Mouse (Mus musculus) left cerebral cortex, adult 11 months (tissue): Measurements from ENCODE around the gene Ddx39b.
A peak's percentile ranks its signal among the peaks of the same experiment; 100 is the strongest.
"Not testable (repeated sequence)": the region's sequence is repeated elsewhere in the genome, so short reads cannot be mapped to it uniquely, and the experiment has no call there.

ENCODE experiments used
- DNase-seq: peaks from one replicate; pipeline ENCODE4 v3.0.0; 2022; ENCODE audit warnings: low spot score

Ddx39b gene

GRCm38 (mm10) chr17:35262664-35263522 is 21.3 kb downstream of the Ddx39b start, which contains the start of gene H2-D1:
TSS of gene H2-D1 (plus strand) at chr17:35262730.
- peak; percentile 95 for DNase-seq

DNA sequence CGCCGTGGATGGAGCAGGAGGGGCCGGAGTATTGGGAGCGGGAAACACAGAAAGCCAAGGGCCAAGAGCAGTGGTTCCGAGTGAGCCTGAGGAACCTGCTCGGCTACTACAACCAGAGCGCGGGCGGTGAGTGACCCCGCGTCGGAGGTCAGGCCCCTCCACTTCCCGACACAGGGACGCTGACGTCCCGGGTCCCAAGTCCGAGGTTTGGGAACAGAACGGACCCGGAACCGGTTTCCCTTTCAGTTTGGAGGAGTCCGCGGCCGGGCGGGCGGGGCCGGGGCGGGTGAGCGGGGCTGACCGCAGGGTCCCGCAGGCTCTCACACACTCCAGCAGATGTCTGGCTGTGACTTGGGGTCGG is 22.0 kb downstream of the Ddx39b start:
- DNase-seq = no peak

DNA sequence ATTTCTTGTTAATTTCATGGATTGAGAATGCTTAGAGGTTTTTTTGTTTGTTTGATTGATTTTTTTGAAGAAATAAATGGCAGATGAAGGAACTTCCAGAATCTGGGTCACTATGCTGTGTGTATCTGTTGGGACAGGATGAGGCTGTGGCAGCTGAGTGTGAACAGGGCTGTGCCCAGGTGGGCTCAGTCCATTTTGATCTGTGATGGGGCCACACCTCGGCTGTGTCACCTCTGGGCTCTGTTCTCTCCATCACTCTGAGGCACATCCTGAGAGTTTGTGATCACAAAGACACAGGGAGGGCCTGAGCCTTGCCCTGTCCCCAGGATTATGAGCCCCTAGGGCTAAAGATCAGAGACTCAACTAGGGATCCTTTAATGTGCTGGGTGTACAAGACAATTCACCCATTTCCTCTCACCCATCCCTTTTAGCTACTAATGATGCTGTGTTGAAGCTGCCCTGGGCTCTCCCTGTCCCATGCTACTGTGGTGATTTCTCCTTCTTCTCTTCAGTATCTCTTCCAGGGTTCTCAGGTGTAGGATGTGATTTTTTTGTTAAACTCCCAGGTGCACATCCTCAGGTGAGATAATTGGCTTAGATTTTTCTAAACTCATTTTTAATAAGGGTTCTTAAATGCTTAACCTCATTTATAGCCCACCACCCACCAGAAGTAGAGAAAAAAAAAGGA is 26.0 kb downstream of the Ddx39b start:
- no peak for DNase-seq

DNA sequence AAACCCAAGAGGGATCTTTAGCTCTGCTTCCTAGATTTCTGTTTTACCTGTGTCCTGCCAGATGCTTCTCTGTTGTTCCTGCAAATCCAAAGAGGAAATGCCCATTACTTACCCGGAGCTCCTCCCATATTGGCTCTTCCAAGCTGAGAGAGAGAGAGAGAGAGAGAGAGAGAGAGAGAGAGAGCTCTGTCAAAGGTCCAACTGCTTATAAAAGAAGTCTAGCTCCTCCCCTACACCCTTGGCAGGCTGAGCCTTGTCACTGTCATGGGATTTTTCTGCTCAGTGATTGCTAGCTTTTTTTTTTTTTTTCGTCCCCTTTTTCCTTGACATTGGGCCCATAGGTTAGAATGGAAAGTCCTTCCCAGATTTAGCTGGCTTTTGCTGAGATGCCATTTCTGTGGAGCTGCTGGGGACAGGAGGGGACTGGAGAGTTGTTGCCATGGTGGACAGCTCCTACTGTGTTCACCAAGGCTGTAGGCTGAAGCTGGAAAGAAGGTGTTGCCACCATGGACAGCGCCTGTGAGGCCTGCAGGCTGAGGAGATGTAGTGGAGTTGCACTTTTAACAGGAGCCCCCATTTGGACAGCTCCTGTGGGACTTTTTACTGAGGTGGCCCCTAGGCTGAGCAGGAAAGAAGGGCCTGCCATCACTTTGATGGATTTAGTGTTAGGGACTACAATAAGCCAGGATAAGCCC is 28.3 kb downstream of the Ddx39b start:
- DNase-seq = no peak

DNA sequence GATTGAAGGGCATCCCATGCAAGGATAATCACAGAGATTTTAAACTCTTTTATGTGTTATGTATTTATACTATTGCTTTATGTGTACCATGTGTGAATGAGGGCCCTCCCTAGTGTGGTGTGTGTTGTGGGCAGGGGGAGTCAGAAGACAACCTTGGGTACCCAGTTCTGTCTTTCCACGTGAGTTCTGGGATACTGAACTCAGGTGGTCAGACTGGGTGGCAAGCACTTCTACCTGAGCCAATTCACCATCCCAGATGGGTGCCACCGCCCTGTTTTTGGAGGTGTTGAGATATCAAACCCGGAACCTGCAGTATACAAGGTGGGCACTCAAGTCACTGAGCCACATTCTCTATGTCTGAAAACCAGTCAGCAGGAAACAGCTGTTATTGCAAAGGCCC is 30.7 kb downstream of the Ddx39b start:
- no peak for DNase-seq

DNA sequence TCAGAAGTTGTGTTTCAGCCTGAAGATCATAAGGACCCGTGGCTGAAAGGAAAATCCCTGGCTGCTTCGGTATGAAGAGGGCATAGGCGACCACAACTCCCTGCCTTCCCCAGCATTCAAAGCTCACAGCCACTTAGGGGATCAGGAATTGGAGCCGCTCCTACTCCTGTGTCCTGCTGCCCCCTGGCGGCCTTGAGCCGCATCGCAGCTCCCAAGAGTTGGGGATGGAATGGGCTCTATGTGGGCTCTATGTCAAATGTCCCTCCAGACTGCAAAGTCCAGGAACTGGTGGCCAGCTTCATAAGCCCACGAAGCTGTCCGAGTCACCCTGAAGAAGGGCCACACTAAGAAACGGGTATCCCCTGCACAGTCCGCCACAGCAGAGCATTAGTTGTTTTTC is 33.2 kb downstream of the Ddx39b start:
- DNase-seq = peak; percentile 51

GRCm38 (mm10) chr17:35276304-35276864 is 34.8 kb downstream of the Ddx39b start:
- DNase-seq = no peak

GRCm38 (mm10) chr17:35278049-35278448 is 36.5 kb downstream of the Ddx39b start:
- DNase-seq = no peak

DNA sequence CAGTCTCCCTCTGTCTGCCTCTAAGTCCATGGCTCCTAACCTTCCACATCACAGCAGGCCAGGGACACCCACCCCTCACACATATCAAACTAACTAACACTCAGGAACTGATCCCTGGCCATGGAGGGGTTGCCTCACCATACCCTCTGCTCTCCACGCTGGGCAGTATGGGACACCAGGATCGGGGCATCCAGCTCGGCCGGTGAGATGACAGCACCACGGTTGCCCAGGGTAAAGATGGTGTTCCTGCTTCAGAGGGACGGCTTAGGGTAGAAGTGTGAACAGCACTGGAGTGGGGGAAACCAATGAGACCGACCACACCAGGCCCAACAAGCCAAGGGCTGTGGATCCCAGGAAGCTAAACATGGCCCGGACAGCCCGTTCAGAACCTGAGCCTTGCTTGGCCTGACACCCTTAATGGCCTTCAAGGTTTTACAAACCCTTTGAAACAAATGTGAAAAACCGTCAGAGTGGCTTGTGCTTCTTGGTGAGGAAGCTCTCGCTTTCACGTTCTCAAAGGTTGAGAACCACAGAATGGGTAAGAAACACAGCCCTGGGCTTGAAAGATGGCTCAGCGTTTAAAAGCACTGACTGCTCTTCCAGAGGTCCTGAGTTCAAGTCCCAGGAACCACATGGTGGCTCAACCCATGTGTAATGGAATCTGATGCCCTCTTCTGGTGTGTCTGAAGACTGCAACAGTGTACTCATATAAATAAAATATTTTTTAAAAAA is 37.6 kb downstream of the Ddx39b start:
- DNase-seq = no peak

DNA sequence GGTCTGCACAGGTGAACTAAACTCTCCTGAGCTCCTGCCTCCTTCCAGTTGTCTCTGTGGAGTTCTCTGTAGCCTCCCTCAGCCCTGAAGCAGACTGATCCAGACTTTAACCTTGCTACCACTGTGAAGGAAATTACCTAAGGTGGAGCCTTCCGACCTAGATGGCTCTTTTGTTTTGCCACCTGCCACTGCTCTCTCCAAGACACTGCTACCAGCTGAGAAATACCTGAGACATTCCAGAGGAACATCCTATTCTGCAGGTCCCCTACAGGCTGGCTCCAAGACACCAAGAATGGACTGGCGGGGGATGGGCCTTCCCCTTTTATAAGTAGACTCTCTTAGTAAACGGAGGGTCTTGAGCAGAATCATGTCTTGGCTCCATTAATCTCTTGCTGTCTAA is 38.7 kb downstream of the Ddx39b start:
- DNase-seq = no peak

GRCm38 (mm10) chr17:35285431-35285830 is 43.9 kb downstream of the Ddx39b start:
- no peak for DNase-seq

GRCm38 (mm10) chr17:35295796-35296195 is 54.2 kb downstream of the Ddx39b start:
- not testable (repeated sequence) for DNase-seq

- DNase-seq = not testable (repeated sequence)
Measured at GRCm38 (mm10) chr17:35300261-35300945, 58.9 kb downstream of the Ddx39b start.

GRCm38 (mm10) chr17:35301645-35302258 is 60.2 kb downstream of the Ddx39b start:
- peak; percentile 53 for DNase-seq

GRCm38 (mm10) chr17:35303271-35303670 is 61.7 kb downstream of the Ddx39b start:
- DNase-seq = no peak
